Mouse (Mus musculus): ENCODE measurements around the gene Vpreb2. TPM values are rescaled to one million over a fixed set of nuclear protein-coding genes. Genes with fewer than 3 reads are reported as not detected.

Gene Vpreb2
- polyA plus RNA-seq, 2 experiments, result not detected

DNA sequence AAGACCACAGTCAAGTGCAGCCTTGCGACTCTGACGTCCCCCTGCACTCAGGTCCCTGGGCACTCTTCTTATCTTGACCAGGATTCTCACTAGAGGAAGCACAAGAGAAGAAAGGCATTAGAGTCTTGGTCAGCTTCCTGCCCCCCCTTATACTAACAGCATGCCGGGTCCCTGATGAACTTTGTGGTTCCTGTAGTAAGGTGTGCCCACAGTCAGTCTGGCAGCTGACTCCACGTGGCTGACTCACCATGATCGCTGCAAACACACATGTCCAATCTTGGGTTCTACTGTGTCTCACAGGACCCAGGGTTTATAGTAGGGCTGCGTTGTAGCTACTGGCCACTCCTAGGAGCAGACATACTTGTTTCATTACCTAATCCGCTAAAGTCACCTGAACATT lies 42.0 kb upstream of the Vpreb2 start:
- no peak for ATAC-seq (ENCODE audit: low FRiP score, low read depth)
- DNase-seq (ENCODE audit: low spot score), result no peak
- no peak overlapping the region for H3K4me2 ChIP-seq (replicated peaks; ENCODE audit: low read depth, low read length, severe bottlenecking)
- no peaks in the 10 kb centered on the region for H3K4me1 ChIP-seq (ENCODE audit: control insufficient read depth, insufficient read depth, low read length)
- no peak overlapping the region for H3K9ac ChIP-seq (ENCODE audit: low read depth, low read length, severe bottlenecking)
- 74% methylated on average over 7 of the region's 7 CpGs for WGBS
- no peaks in the 10 kb centered on the region for H3K27me3 ChIP-seq (ENCODE audit: control insufficient read depth, insufficient read depth, low read length)
- no peaks in the 10 kb centered on the region for H3K36me3 ChIP-seq (ENCODE audit: control insufficient read depth, insufficient read depth, low read length)
- no peaks in the 10 kb centered on the region for H3K9me3 ChIP-seq (ENCODE audit: control insufficient read depth, low read length)
- H3K27ac ChIP-seq (replicated peaks; ENCODE audit: low read depth, low read length), result no peak overlapping the region
- TF ChIP-seq POLR2A (IDR thresholded peaks at IDR 0.05; ENCODE audit: borderline replicate concordance, extremely low read depth, insufficient read depth, insufficient read length), result no peak
- no peak overlapping the region for H3K4me3 ChIP-seq (replicated peaks; ENCODE audit: low read length)

DNA sequence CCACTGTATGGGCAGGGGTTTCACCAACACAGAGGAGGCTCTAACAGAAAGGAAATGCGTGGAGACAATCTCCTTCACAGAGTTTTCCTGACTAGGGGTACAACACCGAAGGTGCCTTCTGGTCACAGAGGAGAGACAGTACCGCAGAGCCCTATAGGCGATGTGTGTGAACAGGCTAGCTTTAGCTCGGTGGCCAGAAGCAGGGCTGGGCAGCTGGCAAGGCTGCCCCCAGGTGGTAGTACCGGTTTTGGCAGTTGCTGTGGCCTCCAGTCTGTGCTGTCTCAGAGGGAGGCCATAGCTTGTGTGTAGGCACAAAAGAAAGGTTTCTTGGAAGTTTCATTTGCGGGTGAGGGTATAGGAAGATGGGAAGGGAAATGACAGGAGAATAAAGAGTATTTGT lies 41.4 kb upstream of the Vpreb2 start:
- ATAC-seq (ENCODE audit: low FRiP score, low read depth), result no peak; the same call in 1 of the 2 replicates
- no peaks in the 10 kb centered on the region for H3K27me3 ChIP-seq (ENCODE audit: control insufficient read depth, insufficient read depth, low read length)
- WGBS, result 12% methylated on average over 7 of the region's 7 CpGs

DNA sequence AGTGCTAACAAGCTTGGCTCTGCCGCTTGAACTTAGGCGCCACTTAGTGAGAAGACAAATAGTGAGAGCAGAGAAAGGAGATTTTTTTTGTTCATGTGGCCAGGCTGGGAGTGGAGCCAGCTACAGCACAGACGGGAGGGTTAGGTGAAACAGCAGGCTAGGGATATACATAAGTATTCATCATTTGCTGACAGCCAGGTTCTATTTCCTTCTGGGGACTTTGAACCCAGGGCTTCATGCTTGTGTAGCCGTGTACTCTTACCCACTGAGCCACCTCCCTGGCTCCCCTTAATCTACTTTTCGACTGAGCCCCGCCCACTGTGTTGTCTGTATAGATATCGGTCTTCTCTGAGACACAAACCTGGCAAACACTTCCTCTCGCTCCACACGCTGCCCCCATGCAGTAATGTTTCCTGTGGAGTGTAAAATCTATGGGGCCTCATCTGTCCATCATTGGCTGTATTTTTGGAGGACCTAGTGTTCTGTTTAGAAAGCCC lies 40.9 kb upstream of the Vpreb2 start:
- H3K4me3 ChIP-seq (replicated peaks; ENCODE audit: low read length), result no peak overlapping the region
- ATAC-seq (ENCODE audit: low FRiP score, low read depth) (no peak), DNase-seq (ENCODE audit: low spot score) (no peak)
- 66% methylated on average over 9 of the region's 9 CpGs for WGBS
- no peak overlapping the region for H3K4me2 ChIP-seq (replicated peaks; ENCODE audit: low read depth, low read length, severe bottlenecking)
- no peaks in the 10 kb centered on the region for H3K27me3 ChIP-seq (ENCODE audit: control insufficient read depth, insufficient read depth, low read length)
- no peaks in the 10 kb centered on the region for H3K9me3 ChIP-seq (ENCODE audit: control insufficient read depth, low read length)
- no peaks in the 10 kb centered on the region for H3K36me3 ChIP-seq (ENCODE audit: control insufficient read depth, insufficient read depth, low read length)
- H3K9ac ChIP-seq (ENCODE audit: low read depth, low read length, severe bottlenecking), result no peak overlapping the region
- no peaks in the 10 kb centered on the region for H3K4me1 ChIP-seq (ENCODE audit: control insufficient read depth, insufficient read depth, low read length)
- no peak for TF ChIP-seq POLR2A (IDR thresholded peaks at IDR 0.05; ENCODE audit: borderline replicate concordance, extremely low read depth, insufficient read depth, insufficient read length)
- no peak overlapping the region for H3K27ac ChIP-seq (replicated peaks; ENCODE audit: low read depth, low read length)

More for the DNA sequence above, 41.4 kb upstream of the Vpreb2 start:
- no peaks in the 10 kb centered on the region for H3K36me3 ChIP-seq (ENCODE audit: control insufficient read depth, insufficient read depth, low read length)
- no peak overlapping the region for H3K4me2 ChIP-seq (replicated peaks; ENCODE audit: low read depth, low read length, severe bottlenecking)
- no peaks in the 10 kb centered on the region for H3K9me3 ChIP-seq (ENCODE audit: control insufficient read depth, low read length)
- H3K27ac ChIP-seq (replicated peaks; ENCODE audit: low read depth, low read length), result no peak overlapping the region
- H3K9ac ChIP-seq (ENCODE audit: low read depth, low read length, severe bottlenecking), result no peak overlapping the region
- DNase-seq (ENCODE audit: low spot score), result peak; percentile 59
- no peak for TF ChIP-seq POLR2A (IDR thresholded peaks at IDR 0.05; ENCODE audit: borderline replicate concordance, extremely low read depth, insufficient read depth, insufficient read length)
- H3K4me1 ChIP-seq (ENCODE audit: control insufficient read depth, insufficient read depth, low read length), result no peaks in the 10 kb centered on the region
- H3K4me3 ChIP-seq (replicated peaks; ENCODE audit: low read length), result no peak overlapping the region

DNA sequence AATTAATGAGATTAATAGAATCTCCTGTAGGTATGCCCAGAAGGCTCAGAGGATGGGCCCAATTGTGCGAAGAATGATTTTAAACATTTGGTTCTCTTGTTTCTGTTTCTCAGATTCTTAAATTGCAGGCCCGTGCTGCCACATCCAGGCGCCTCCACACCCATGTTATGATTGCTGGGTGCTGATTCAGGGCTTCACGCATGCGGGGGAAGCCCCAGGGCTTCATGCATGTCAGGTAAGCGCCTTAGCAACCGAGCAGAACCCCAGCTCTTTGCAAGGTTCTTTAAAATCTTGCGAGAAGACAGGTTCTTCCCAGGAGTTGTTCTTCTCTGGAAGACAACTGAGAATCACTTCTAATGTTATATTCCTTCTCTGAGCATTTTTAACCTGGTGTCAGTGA lies 36.8 kb upstream of the Vpreb2 start:
- no peak overlapping the region for H3K4me3 ChIP-seq (replicated peaks; ENCODE audit: low read length)
- no peaks in the 10 kb centered on the region for H3K27me3 ChIP-seq (ENCODE audit: control insufficient read depth, insufficient read depth, low read length)
- ATAC-seq (ENCODE audit: low FRiP score, low read depth) (no peak), DNase-seq (ENCODE audit: low spot score) (no peak)
- no peak overlapping the region for H3K9ac ChIP-seq (ENCODE audit: low read depth, low read length, severe bottlenecking)
- TF ChIP-seq POLR2A (IDR thresholded peaks at IDR 0.05; ENCODE audit: borderline replicate concordance, extremely low read depth, insufficient read depth, insufficient read length), result no peak
- no peaks in the 10 kb centered on the region for H3K36me3 ChIP-seq (ENCODE audit: control insufficient read depth, insufficient read depth, low read length)
- H3K4me2 ChIP-seq (replicated peaks; ENCODE audit: low read depth, low read length, severe bottlenecking), result no peak overlapping the region
- WGBS, result 62% methylated on average over 8 of the region's 8 CpGs
- no peak overlapping the region for H3K27ac ChIP-seq (replicated peaks; ENCODE audit: low read depth, low read length)
- no peaks in the 10 kb centered on the region for H3K4me1 ChIP-seq (ENCODE audit: control insufficient read depth, insufficient read depth, low read length)
- no peaks in the 10 kb centered on the region for H3K9me3 ChIP-seq (ENCODE audit: control insufficient read depth, low read length)

DNA sequence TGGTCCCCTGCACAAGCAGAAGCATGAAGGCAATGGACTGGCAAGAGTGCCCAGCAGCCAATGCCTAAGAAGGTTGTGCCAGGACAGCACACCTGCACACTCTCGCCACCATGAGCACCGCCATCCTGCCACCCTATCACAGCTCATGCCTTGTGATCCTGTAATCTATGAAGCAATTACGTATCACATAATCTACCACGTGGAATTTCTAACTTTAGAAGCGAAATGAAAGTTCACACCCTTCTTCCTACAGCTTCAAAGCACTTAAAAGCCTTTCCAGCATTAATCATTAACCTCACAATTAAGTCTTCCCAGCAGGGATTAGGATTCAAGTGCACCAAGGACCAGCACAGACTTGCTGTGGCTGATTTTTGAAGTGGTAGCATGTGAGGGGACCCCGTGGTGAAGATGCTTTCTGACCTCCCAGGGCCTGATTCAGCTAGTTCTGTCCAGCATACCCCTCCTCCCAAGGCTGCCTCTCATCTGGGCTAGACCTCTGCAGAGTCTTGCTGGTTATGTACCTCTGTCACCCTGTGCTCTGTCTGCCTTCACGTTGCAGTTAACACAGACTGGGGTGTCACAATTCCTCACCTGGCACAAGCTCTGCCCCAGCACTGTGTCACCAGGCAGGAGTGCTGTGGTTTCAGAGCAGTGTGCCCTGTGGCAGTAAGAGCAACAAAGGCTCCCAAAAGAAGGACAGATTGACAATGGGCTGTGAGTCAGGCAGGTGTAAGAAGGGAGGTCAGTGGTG lies 35.0 kb upstream of the Vpreb2 start:
- no peaks in the 10 kb centered on the region for H3K9me3 ChIP-seq (ENCODE audit: control insufficient read depth, low read length)
- no peaks in the 10 kb centered on the region for H3K27me3 ChIP-seq (ENCODE audit: control insufficient read depth, insufficient read depth, low read length)
- H3K27ac ChIP-seq (replicated peaks; ENCODE audit: low read depth, low read length), result no peak overlapping the region
- TF ChIP-seq POLR2A (IDR thresholded peaks at IDR 0.05; ENCODE audit: borderline replicate concordance, extremely low read depth, insufficient read depth, insufficient read length), result no peak
- H3K4me2 ChIP-seq (replicated peaks; ENCODE audit: low read depth, low read length, severe bottlenecking), result no peak overlapping the region
- no peak overlapping the region for H3K4me3 ChIP-seq (replicated peaks; ENCODE audit: low read length)
- no peak overlapping the region for H3K9ac ChIP-seq (ENCODE audit: low read depth, low read length, severe bottlenecking)
- H3K36me3 ChIP-seq (ENCODE audit: control insufficient read depth, insufficient read depth, low read length), result no peaks in the 10 kb centered on the region
- DNase-seq (ENCODE audit: low spot score) (no peak), ATAC-seq (ENCODE audit: low FRiP score, low read depth) (no peak)
- 51% methylated on average over 7 of the region's 7 CpGs for WGBS
- H3K4me1 ChIP-seq (ENCODE audit: control insufficient read depth, insufficient read depth, low read length), result no peaks in the 10 kb centered on the region

Data from limb, embryonic 14.5 days (tissue).